Mouse (Mus musculus): Measurements from ENCODE around the gene Ceacam2.
"Not testable (repeated sequence)": the region's sequence is repeated elsewhere in the genome, so short reads cannot be mapped to it uniquely, and the experiment has no call there.

Ceacam2 gene

DNA sequence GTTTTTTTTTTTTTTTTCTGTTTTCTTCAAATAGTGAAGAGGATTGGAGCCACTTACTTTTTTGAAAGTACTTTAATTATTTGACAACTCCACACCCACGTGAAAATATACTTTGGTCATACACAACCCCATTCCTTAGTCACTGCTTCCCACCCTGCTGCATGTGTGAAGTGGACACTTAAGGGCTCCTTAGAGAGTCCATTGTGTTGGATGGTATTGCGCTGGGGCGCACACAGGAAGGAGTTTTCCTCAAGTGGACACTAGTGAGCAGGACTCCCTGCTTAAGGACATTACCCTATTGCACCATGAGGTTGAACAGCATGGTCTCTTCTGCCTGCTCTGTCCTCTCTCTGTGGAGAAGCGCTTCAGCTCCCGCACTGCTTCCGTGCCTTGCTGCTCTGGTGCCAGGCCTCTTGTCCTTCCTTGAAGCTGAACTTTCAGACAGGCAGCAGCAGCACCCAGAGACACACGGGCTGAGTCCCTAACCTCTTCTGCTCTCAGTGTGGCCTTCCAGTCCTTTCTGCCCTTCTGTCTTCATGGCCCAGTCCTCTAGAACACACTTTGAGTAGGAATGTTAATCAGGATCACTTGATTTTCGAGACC is 56.4 kb downstream of the Ceacam2 start:
- no peak for DNase-seq (ENCODE audit: low spot score in 2 of 2)

DNA sequence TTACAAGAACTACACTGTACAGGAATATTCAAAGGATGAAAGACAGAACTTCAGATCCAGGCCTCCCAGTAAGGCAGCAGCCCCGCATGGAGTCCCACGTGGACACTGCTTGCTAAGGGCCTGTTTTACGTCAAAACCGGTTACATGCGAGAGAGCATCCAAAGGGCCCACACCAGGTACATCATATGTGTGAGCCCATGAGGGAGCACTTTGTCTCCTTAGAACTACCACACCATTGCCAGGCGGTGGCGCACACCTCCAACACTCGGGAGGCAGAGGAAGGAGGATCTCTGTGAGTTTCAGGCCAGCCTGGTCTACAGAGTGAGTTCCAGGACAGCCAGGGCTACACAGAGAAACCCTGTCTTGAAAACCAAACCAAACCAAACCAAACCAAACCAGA is 58.9 kb downstream of the Ceacam2 start:
- not testable (repeated sequence) for DNase-seq (ENCODE audit: low spot score in 2 of 2)

DNA sequence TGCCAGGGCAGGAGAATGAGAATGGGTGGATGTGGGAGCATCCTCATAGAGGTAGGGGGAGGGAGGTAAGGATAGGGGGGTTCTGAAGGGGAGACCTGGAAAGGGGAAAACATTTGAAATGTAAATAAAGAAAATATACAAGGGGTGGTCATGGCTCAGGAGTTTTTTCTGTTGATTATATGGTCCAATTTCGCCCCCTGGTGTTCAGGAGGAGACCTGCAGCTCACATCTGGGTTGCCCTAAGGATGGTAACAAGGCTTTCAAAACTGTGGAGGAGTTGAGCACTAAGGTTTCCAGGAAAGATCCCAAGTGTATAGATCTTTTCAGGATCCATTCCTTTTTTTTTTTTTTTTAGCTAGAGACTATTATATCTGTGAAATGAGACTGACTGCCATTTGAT is 60.2 kb downstream of the Ceacam2 start:
- DNase-seq (ENCODE audit: low spot score in 2 of 2): peak; percentile 19 to 44

DNA sequence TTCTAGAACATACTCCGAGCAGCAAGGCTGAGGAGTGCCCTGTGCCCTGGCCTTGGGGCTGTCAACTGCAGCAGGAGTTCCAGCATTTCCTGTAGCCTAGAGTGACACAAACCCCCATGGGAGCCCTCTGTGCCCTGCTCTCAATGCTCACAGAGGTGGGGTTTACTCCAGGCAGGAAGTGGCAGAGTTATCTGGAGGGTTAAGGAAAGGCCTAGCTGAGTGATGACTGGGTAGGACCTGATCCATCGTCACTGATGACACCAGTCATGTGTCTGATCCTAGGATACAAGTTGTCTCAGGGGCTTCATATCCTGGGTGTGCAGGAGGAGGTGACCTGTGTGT is 61.9 kb downstream of the Ceacam2 start:
- not testable (repeated sequence) for DNase-seq (ENCODE audit: low spot score in 2 of 2)

DNA sequence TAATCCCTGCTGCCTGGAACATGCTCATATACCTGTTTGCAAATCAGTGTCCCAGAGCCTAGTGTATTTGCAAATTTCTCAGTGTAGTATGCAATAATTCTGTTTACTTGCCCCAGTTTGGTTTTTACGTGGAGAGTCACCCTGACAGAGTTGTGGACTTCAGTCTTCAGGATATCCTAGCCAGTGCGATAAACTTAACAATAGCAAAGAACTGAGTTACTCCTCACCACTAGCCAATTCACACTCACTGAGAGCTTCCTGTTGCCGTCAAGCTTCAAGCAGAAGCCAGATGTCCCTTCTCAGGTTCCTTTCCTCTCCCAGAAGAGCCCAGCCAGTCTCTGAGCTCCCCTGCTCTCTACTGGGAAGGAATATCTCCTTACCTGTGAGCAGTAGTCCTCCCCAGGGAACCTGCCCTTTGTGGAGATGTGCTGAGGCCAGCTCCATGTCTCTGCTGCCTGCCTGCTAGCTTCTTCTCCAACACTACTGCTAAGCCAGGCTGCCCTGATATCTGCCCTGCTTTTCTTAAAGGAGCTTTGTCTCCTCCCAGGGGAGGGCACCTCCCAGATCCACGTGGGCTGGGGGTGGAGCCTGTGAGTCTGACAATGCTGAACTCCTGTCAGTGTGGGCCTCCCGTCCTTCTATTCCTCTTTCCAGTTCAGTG is 62.4 kb downstream of the Ceacam2 start, which contains the start of gene Ceacam1:
Gene Ceacam1 (minus strand): TSS at position 513 of the 661 bp plus-strand sequence.
- DNase-seq (ENCODE audit: low spot score in 2 of 2): not testable (repeated sequence)

DNA sequence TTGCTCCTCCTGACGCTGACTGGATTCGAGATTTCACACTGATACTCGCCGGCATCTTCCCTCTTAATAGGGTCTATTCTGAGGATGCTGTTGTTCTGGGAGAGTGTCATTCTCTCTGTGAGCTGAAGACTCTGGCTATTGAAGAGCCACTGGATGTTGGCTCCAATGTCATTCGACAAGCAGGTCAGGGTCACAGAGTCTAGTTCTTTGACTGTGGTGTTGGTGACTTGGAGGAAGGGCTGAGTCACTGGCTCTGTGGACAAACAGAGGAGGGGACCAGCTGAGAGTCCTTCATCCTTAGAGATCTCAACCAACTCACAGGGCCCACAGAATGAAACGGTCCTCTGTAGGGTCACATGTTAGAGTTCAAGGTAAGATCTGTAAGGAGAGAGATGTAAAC is 67.8 kb downstream of the Ceacam2 start:
- DNase-seq (ENCODE audit: low spot score in 2 of 2): not testable (repeated sequence)
